Mouse (Mus musculus) megakaryocyte, embryonic 14.5 days (primary cell): ENCODE measurements around the gene Atp5b. TPM values are rescaled to one million over a fixed set of nuclear protein-coding genes. Genes with fewer than 3 reads are reported as not detected.
"Not testable (repeated sequence)": the region's sequence is repeated elsewhere in the genome, so short reads cannot be mapped to it uniquely, and the experiment has no call there.

Experiments used
- H3K27me3 ChIP-seq: replicated peaks from 2 replicates; pipeline ENCODE3; 2012; ENCODE audit warnings: inconsistent platforms
- H3K36me3 ChIP-seq: replicated peaks from 2 replicates; pipeline ENCODE3; 2012; ENCODE audit warnings: low read length, inconsistent platforms, mixed read lengths
- H3K4me1 ChIP-seq: 2 replicates; pipeline ENCODE4 v1.6.1; 2012; ENCODE audit warnings: inconsistent platforms
- H3K4me3 ChIP-seq: replicated peaks from 2 replicates; pipeline ENCODE3; 2012; ENCODE audit warnings: moderate library complexity, mild to moderate bottlenecking, inconsistent platforms
- H3K9me3 ChIP-seq: 2 replicates; pipeline ENCODE4 v1.6.1; 2012; ENCODE audit warnings: inconsistent platforms
- FLI1 ChIP-seq: IDR thresholded peaks from 2 replicates; pipeline ENCODE4 v1.6.1; 2012; ENCODE audit warnings: low read length, inconsistent platforms, mixed read lengths
- GATA1 ChIP-seq: IDR thresholded peaks from 3 replicates; pipeline ENCODE4 v1.6.1; 2012; ENCODE audit warnings: mixed read lengths, low read length, inconsistent platforms, borderline replicate concordance
- polyA plus RNA-seq: library from polyadenylated mRNA; stranded (reverse); fragments of >175 nt; gene quantifications from 2 replicates; pipeline ENCODE4 v1.2.3, GENCODE M21; 2012; ENCODE audit warnings: low replicate concordance; ENCODE audit not compliant: insufficient read depth

Atp5b gene
- polyA plus RNA-seq, 1 experiment: 796 TPM

DNA sequence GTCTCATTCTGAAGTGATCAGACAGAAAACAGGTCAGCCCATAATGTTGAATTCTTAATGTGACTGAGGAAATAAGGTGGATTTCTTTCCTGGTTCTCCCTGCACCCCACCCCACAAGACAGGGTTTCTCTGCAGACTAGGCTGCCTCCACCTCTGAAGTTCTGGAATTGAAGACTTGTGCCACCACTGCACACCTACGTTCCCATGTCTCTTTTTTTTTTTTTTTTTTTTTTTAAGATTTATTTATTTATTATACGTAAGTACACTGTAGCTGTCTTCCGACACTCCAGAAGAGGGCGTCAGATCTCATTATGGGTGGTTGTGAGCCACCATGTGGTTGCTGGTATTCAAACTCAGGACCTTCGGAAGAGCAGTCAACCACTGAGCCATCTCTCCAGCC, 17.0 kb upstream of the Atp5b start:
- no peak overlapping the region for H3K4me3 ChIP-seq
- H3K36me3 ChIP-seq: peaks cover 53% of the 10 kb centered on the region
- H3K27me3 ChIP-seq: no peaks in the 10 kb centered on the region
- H3K9me3 ChIP-seq: no peaks in the 10 kb centered on the region
- H3K4me1 ChIP-seq: peaks cover 82% of the 10 kb centered on the region
- TF ChIP-seq FLI1: no peak
- no peak for TF ChIP-seq GATA1

GRCm38 (mm10) chr10:128069201-128069600, 13.9 kb upstream of the Atp5b start:
- Histone ChIP-seq H3K9me3 (no peaks in the 10 kb centered on the region), H3K36me3 (peaks cover 67% of the 10 kb centered on the region), H3K4me3 (peak overlapping the region; percentile 70), H3K27me3 (no peaks in the 10 kb centered on the region), H3K4me1 (peaks cover 54% of the 10 kb centered on the region)
- TF ChIP-seq GATA1 (no peak), FLI1 (no peak)

DNA sequence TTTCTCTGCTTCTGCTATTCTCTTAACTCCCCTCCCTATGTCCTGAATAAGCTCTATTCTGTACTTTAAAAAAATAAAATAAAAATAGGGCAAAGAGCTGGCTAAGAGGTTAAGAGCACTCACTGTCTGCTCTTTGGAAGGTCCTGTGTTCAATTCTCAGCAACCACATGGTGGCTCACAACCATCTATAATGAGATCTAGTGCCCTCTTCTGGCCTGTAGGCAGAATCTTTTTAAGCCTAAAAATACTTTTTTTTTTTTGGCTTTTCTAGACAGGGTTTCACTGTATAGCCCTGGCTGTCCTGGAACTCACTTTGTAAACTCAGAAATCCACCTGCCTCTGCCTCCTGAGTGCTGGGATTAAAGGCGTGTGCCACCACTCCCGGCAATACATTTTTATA, 12.6 kb upstream of the Atp5b start:
- not testable (repeated sequence) for H3K27me3 ChIP-seq, H3K4me3 ChIP-seq, H3K9me3 ChIP-seq
- Histone ChIP-seq H3K4me1 (peaks cover 42% of the 10 kb centered on the region), H3K36me3 (peaks cover 73% of the 10 kb centered on the region)

- not testable (repeated sequence) for H3K27me3 ChIP-seq, H3K9me3 ChIP-seq, H3K4me3 ChIP-seq
- Histone ChIP-seq H3K4me1 (peaks cover 26% of the 10 kb centered on the region), H3K36me3 (peaks cover 42% of the 10 kb centered on the region)
These were observed 4.8 kb upstream of the Atp5b start for GRCm38 (mm10) chr10:128078269-128078668.

DNA sequence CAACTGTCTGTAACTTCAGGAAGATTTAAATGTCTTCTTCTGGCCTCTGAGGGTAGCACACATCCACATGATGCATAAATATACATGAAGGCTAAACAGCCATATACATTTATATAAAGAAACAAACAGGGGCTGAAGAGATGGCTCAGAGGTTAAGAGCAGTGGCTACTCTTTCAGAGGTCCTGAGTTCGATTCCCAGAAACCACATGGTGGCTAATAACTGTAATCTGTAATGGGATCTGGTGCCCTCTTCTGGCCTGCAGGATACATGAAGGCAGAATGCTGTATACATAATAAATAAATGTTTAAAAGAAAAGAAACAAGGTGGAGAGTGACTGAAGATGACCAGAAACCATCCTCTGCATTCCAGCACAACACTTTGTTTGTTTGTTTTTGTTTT, 2.6 kb upstream of the Atp5b start:
- Histone ChIP-seq H3K4me3 (no peak overlapping the region), H3K4me1 (peaks cover 39% of the 10 kb centered on the region), H3K36me3 (peaks cover 34% of the 10 kb centered on the region), H3K9me3 (no peaks in the 10 kb centered on the region), H3K27me3 (no peaks in the 10 kb centered on the region)
- no peak for TF ChIP-seq GATA1
- no peak for TF ChIP-seq FLI1

DNA sequence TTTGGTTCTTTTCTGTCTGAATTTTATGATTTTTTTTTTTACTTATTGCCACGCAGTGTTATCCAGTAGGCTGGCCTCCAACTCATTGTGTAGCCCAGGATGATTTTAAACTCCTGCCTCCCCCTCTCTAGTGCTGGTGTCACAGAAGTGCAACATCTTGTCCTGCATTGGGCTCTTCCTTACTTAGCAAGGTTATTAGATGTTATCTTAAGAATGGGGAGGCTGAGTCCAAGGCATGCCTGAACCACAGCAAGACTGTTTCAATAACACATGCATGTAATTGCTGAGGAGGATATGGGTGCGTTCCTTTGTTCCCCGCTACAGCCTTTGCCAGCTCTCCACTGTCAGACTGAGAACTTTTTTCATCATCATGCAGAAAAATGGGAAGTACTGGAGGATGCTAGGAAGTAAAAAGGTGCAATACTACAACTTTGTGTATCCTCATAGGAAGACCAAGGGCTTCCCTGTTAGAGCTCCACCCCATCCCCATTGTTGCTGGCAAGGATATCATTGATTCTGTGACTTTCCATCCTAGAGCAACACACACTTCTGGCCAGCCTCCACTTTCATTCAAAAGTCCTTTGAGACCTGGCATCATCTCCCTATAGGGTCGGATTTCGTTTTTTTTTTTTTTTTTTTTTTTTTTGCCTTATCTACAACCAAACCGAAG, 1.1 kb upstream of the Atp5b start:
- Histone ChIP-seq H3K4me1 (peaks cover 52% of the 10 kb centered on the region), H3K27me3 (no peaks in the 10 kb centered on the region), H3K36me3 (peaks cover 43% of the 10 kb centered on the region), H3K4me3 (peak overlapping the region; percentile 92), H3K9me3 (no peaks in the 10 kb centered on the region)
- TF ChIP-seq FLI1 (no peak), GATA1 (no peak)

GRCm38 (mm10) chr10:128082477-128082808, 630 bp upstream of the Atp5b start:
- Histone ChIP-seq H3K4me1 (peaks cover 52% of the 10 kb centered on the region), H3K9me3 (no peaks in the 10 kb centered on the region), H3K4me3 (peak overlapping the region; percentile 92), H3K27me3 (no peaks in the 10 kb centered on the region), H3K36me3 (peaks cover 42% of the 10 kb centered on the region)
- no peak for TF ChIP-seq GATA1
- TF ChIP-seq FLI1: no peak

DNA sequence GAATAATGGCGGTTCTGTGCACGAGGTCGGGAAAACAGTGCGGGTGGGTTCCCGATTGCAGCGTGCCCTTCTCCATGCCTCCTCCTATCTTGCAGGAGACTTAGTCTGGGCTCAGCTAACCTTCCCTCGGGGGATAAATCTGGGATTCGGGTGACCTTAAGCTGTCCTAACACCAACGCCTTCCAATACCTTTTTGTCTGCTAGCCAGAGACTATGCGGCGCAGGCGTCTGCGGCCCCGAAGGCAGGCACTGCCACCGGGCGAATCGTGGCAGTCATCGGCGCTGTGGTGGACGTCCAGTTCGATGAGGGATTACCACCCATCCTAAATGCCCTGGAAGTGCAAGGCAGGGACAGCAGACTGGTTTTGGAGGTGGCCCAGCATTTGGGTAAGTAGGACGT, 615 bp downstream of the Atp5b start:
- TF ChIP-seq GATA1: no peak
- no peak for TF ChIP-seq FLI1
- peak overlapping the region; percentile 92 for H3K4me3 ChIP-seq
- H3K9me3 ChIP-seq: no peaks in the 10 kb centered on the region
- H3K27me3 ChIP-seq: no peaks in the 10 kb centered on the region
- H3K4me1 ChIP-seq: peaks cover 56% of the 10 kb centered on the region
- H3K36me3 ChIP-seq: peaks cover 44% of the 10 kb centered on the region

DNA sequence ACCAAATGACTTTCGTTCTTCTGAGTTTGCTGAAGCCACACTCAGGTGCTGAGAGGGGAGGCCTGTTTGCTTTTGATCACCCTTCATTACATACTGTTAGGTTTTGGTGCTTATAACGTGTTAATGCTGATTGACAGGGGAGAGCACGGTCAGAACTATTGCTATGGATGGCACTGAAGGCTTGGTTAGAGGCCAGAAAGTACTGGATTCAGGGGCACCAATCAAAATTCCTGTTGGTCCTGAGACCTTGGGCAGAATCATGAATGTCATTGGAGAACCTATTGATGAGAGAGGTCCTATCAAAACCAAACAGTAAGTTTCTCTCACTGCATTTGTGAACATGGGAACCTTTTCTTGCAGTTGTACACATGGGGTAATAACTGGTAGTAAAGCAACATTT, 1.1 kb downstream of the Atp5b start:
- H3K36me3 ChIP-seq: peaks cover 48% of the 10 kb centered on the region
- TF ChIP-seq GATA1 (no peak), FLI1 (no peak)
- no peaks in the 10 kb centered on the region for H3K27me3 ChIP-seq
- H3K4me3 ChIP-seq: peak overlapping the region; percentile 92
- H3K9me3 ChIP-seq: no peaks in the 10 kb centered on the region
- peaks cover 56% of the 10 kb centered on the region for H3K4me1 ChIP-seq

- Histone ChIP-seq H3K9me3 (no peaks in the 10 kb centered on the region), H3K36me3 (peaks cover 62% of the 10 kb centered on the region), H3K4me3 (no peak overlapping the region), H3K27me3 (no peaks in the 10 kb centered on the region), H3K4me1 (peaks cover 69% of the 10 kb centered on the region)
- no peak for TF ChIP-seq GATA1
- no peak for TF ChIP-seq FLI1
These were observed 3.3 kb downstream of the Atp5b start for GRCm38 (mm10) chr10:128086391-128086790.

DNA sequence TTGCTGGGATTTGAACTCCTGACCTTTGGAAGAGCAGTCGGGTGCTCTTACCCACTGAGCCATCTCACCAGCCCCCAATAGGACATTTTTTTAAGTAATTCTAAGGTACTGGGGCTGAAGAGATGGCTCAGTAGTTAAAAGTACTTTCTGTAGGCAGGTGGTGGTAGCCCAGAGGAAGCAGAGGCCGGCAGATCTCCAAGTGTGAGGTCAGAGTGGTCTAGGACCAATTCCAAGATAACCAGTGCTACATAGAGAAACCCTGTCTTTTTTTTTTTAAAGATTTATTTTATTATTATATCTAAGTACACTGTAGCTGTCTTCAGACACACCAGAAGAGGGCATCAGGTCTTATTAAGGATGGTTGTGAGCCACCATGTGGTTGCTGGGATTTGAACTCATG, 4.1 kb downstream of the Atp5b start:
- H3K36me3 ChIP-seq: peaks cover 62% of the 10 kb centered on the region
- H3K4me1 ChIP-seq: peaks cover 69% of the 10 kb centered on the region
- H3K4me3 ChIP-seq, H3K9me3 ChIP-seq, H3K27me3 ChIP-seq: not testable (repeated sequence)
